Mouse (Mus musculus): Measurements from ENCODE around the gene Olfr193.
"Not testable (repeated sequence)": the region's sequence is repeated elsewhere in the genome, so short reads cannot be mapped to it uniquely, and the experiment has no call there.

Gene Olfr193

DNA sequence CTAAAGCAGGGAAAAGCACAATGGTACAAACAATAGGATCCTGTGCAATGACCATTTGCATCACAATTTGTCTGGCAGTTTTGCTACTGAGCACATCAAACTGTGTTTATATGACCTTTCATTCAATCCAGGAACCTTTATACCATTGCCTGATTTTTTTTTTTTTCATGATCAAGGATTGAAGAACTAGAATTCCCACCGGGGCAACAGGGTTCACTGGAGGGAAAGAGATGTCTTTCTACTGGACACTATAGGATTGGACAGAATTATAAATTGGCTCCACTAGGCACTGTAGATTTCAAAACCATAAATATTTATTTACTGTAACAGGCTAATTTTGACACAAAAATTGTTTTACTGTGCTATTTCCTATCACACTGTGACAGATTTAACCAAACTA, at the start of gene Olfr193:
Gene Olfr193, minus strand, starts transcription at position 101 of the 400 bp plus-strand sequence.
- DNase-seq (ENCODE audit: low spot score): no peak

DNA sequence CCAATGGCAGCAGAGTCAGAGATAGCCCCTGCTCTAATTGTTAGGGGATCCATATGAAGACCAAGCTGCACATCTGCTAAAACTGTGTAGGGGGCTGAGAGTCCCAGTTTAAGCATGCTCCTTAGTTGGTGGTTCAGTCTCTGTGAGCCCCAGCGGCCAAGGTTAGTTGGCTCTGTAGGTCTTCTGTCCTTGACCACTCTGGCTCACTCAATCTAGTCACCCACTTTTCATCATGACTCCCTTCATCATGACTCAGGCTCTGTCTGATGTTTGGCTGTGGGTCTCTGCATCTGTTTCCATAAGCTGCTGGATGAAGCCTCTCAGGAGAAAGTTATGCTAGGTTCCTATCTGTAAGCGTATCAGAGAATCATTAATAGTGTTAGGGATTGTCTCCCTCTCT, 40.3 kb upstream of the Olfr193 start:
- no peak for DNase-seq (ENCODE audit: low spot score)

DNA sequence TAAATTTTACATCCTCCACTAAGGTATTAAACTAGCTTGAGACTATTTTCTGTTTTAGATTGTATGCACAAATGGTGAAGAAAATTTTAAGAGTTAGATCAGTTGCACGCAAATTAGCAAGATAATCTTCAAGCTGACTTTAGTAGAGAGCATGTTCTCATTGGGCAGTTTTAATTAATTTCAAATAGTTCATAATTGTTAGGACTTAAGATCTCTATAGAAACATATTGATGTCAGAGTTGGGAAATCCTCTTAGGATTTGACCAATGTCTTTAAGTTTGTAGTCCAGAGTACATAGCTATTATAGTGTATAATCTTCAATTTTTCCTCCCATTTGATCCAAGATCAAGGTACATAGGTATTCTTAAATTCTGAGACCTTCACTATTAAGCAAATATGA, 35.1 kb upstream of the Olfr193 start, which contains the start of gene Olfr195:
Gene Olfr195, plus strand, starts transcription at position 301 of the 400 bp plus-strand sequence.
- no peak for DNase-seq (ENCODE audit: low spot score)

DNA sequence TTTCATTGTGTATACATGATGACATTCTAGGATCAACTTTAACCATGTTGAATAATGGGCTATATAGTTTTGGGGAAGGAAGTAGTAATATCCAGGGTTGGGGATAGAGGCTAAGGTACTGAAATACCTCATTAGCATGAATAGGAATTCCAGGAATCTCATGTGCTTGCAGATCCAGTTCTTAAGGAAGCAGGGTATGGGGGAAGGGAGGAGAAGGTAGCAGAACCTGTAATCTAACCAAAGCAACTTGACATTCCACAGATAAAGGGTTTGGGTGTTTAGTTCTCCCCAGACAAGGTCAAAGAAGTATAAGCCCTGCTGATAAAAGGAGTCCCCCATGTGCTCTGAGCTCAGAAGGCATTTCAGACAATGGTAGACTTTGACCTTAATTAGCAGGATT, 29.4 kb upstream of the Olfr193 start:
- DNase-seq (ENCODE audit: low spot score): no peak

DNA sequence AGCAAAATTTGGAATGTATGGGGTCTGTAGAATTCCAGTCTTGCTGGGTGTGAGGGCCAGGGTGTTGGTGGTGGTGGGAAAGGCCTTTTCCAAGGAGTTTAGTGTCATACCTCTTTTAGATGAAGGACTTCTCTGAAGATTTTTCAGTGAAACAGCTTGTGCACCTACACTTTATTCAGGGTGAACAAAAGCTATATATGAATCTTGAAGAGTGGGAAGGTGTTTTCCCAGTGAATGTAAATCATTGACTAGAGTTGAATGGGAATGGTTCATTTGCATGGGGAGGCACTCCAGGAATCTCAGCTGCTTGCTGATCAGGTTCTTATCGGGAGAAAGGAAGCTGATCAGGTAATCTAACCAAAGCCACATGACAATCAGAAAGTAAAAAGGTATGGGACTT, 19.1 kb upstream of the Olfr193 start:
- DNase-seq (ENCODE audit: low spot score): no peak

DNA sequence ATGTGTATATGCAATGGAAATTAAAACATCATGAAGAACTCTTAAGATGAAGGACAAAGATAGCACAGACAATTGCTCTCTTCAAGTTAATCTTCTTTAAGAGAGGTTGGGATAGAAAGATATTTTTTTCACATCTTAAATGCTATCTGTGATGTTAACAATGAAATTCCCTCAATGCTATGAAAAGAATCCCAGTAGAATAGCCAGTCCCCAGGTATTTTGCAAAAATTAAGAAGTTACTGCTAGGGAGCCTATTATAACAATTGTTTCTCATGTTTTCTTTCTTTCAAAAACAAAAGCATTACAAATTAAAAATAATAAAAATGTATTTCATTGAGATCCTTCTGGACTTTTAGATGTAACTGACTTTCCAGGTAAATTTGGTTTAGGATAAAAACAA, 9.3 kb upstream of the Olfr193 start, which contains the start of gene Olfr194:
Gene Olfr194, minus strand, starts transcription at position 101 of the 400 bp plus-strand sequence.
- DNase-seq (ENCODE audit: low spot score): no peak

DNA sequence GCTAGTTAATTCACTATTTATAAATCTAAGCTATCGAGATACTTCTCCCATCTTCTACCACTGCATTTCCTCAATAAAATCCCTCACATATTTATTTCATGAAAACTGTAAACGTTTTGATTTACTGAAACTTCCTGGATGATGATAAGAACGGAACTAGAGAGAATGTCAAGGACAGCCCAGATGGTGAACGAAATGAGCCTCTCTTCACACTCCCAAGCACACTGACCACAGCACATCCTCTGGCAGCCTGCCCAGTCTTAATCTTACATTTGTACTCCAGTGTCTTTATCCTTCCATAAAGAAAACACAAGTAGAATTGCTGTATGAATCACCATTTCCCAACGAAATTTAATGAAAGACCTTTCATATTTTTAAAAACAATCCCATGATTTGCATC, 3.2 kb downstream of the Olfr193 start:
- not testable (repeated sequence) for DNase-seq (ENCODE audit: low spot score)

DNA sequence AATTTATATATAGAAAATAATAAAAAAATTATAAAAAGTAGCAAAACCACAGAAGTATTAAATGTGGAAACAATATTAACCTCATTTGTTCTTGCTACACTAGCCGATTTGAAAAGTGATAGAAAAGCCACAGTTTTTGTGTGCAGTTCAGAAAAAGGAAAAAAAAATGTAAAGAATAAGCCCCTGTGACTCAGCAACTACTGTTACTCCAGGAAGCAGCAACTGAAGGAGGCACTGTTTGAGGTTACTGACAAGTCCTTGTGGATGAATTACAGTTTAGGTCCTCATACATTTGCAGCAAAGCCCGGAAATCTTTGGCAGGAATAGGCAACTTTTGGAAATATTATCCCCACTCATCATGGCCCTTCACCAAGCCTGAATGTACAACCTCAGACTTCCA, 6.4 kb downstream of the Olfr193 start:
- DNase-seq (ENCODE audit: low spot score): no peak

DNA sequence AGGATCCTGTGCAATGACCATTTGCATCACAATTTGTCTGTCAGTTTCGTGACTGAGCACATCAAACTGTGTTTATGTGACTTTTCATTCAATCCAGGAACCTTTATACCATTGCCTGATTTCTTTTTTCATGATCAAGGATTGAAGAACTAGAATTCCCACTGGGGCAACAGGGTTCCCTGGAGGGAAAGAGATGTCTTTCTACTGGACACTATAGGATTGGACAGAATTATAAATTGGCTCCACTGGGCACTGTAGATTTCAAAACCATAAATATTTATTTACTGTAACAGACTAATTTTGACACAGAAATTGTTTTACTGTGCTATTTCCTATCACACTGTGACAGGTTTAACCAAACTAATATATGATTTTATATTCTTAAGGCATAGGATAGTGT, 22.0 kb downstream of the Olfr193 start, which contains the start of gene Olfr191:
Gene Olfr191, minus strand, starts transcription at position 101 of the 400 bp plus-strand sequence.
- not testable (repeated sequence) for DNase-seq (ENCODE audit: low spot score)

DNA sequence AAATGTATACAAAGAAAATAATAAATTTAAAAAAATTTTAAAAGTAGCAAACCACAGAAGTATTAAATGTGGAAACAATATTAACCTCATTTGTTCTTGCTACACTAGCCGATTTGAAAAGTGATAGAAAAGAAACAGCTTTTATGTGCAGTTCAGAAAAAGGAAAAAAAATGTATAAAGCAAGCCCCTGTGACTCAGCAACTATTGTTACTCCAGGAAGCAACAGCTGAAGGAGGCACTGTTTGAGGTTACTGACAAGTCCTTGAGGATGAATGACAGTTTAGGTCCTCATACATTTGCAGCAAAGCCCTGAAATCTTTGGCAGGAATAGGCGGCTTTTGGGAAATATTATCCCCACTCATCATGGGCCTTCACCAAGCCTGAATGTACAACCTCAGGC, 30.6 kb downstream of the Olfr193 start:
- DNase-seq (ENCODE audit: low spot score): not testable (repeated sequence)

DNA sequence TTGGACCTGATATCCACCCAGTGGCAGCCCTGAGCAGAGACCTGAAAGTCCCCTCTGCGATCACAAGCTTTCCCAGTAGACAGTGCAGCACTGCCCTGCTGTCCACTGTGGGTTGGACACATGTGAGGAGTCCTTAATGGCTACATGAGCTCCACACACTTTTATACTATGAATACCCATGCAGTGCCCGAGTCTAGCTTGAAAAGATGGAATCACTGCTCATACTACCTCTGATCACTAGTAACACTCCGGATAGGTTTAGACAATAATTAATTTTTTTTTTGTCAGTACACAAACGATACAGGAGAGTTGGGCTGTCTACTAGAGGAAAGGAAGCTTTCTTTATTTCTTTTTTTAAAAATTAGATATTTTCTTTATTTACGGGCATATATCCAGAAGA, 33.8 kb downstream of the Olfr193 start, which contains the start of gene Olfr190:
Gene Olfr190, minus strand, starts transcription at position 101 of the 400 bp plus-strand sequence.
- DNase-seq (ENCODE audit: low spot score): no peak

DNA sequence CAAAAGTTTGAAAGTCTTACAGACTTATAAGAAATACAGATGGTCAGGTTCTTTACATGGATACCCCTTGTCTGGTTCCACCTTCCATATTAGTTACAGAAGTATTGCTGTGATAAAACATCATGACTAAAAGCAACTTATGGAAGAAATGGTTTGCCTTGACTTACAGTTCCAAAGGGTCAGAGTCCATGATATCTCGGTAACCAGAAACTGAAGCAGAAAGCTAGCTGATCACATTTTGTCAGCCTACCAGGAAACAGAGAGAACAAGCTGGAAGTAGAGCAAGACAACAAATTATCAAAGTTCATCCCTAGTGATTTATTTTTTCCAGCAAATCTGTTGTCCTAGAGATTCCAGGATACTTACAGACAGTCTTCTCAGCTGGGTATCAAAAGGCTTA, 38.2 kb downstream of the Olfr193 start:
- no peak for DNase-seq (ENCODE audit: low spot score)

DNA sequence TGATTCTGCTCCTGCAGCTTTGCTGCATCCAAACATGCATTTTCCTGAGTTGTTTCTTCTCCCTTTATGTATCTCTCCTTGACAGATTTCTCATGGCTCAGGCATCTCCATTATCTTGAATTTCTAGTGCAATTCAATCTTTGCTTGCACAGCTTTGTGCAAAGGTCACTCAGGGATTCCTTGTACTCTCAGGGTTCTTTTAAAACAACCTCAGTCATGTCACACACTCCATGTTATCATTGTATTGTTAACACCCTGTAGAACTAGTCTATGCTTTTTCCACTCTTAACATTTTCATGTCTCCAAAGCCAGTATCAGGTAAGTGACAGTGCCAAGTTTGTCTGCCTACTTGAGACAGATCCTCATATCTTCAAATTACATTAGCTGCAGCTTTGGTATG, 39.9 kb downstream of the Olfr193 start:
- no peak for DNase-seq (ENCODE audit: low spot score)

DNA sequence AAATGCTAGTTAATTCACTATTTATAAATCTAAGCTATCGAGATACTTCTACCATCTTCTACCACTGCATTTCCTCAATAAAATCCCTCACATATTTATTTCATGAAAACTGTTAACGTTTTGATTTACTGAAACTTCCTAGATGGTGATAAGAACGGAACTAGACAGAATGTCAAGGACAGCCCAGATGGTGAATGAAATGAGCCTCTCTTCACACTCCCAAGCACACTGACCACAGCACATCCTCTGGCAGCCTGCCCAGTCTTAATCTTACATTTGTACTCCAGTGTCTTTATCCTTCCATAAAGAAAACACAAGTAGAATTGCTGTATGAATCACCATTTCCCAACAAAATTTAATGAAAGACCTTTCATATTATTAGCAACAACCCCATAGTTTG, 49.3 kb downstream of the Olfr193 start:
- DNase-seq (ENCODE audit: low spot score): not testable (repeated sequence)
